Mouse (Mus musculus) myocyte (in vitro differentiated cells): Measurements from ENCODE around the gene Fscn2.

Experiments used
- MAX ChIP-seq: IDR thresholded peaks from one replicate; pipeline ENCODE4 v1.6.1; 2011; ENCODE audit warnings: low read depth, mild to moderate bottlenecking, control low read depth
- MYOG ChIP-seq, 3 experiments: IDR thresholded peaks; one replicate each; pipeline ENCODE4 v1.6.1; 2011; ENCODE audit warnings: control low read depth in 2 of 3, low read depth in 2 of 3, mild to moderate bottlenecking in 2 of 3; ENCODE audit not compliant: insufficient read length in 2 of 3, control insufficient read depth in 1 of 3, insufficient read depth in 1 of 3
- POLR2A ChIP-seq: IDR thresholded peaks from one replicate; pipeline ENCODE4 v1.6.1; 2011; ENCODE audit warnings: low read depth, mild to moderate bottlenecking, control low read depth, moderate library complexity; ENCODE audit not compliant: insufficient read length
- REST ChIP-seq: IDR thresholded peaks from one replicate; pipeline ENCODE4 v1.6.1; 2011; ENCODE audit warnings: mild to moderate bottlenecking, control low read depth, moderate library complexity; ENCODE audit not compliant: insufficient read depth, insufficient read length
- USF1 ChIP-seq: IDR thresholded peaks from one replicate; pipeline ENCODE4 v1.6.1; 2011; ENCODE audit warnings: low read depth, mild to moderate bottlenecking, control low read depth, moderate library complexity

GRCm38 (mm10) chr11:120382509-120382908, 21.2 kb downstream of the Fscn2 start:
- TF ChIP-seq USF1, result no peak
- no peak for TF ChIP-seq POLR2A
- no peak for TF ChIP-seq REST
- TF ChIP-seq MAX, result no peak
- no peak for TF ChIP-seq MYOG (IDR thresholded peaks at IDR 0.05; ENCODE audit: control insufficient read depth in 1 of 3, insufficient read depth in 1 of 3, insufficient read length in 2 of 3, low read depth in 2 of 3)
